Mouse (Mus musculus): ENCODE measurements around the gene Lcn2. TPM values are rescaled to one million over a fixed set of nuclear protein-coding genes. Genes with fewer than 3 reads are reported as not detected.
"Not testable (repeated sequence)": the region's sequence is repeated elsewhere in the genome, so short reads cannot be mapped to it uniquely, and the experiment has no call there.

Gene Lcn2
- polyA plus RNA-seq, 1 experiment: 1.0 TPM

- Histone ChIP-seq H3K27ac (ENCODE audit: insufficient read depth, low read length) (no peak overlapping the region), H3K27me3 (ENCODE audit: control insufficient read depth, insufficient read depth, low read length) (no peaks in the 10 kb centered on the region), H3K4me3 (replicated peaks; ENCODE audit: insufficient read depth, low read depth, low read length) (no peak overlapping the region), H3K4me1 (ENCODE audit: control insufficient read depth, insufficient read depth, low read length) (peaks cover 1% of the 10 kb centered on the region; the same call in 1 of the 2 replicates)
- 86% methylated on average over 13 of the region's 13 CpGs for WGBS
- TF ChIP-seq CTCF (IDR thresholded peaks at IDR 0.05; ENCODE audit: borderline replicate concordance, insufficient read depth, low read depth, low read length) (no peak), POLR2A (IDR thresholded peaks at IDR 0.05; ENCODE audit: borderline replicate concordance, insufficient read depth, low read length) (no peak)
- no peak for DNase-seq
Observed at GRCm38 (mm10) chr2:32375317-32375940, 12.6 kb downstream of the Lcn2 start.

GRCm38 (mm10) chr2:32374191-32374590, 13.9 kb downstream of the Lcn2 start:
- TF ChIP-seq CTCF (IDR thresholded peaks at IDR 0.05; ENCODE audit: borderline replicate concordance, insufficient read depth, low read depth, low read length) (no peak), POLR2A (IDR thresholded peaks at IDR 0.05; ENCODE audit: borderline replicate concordance, insufficient read depth, low read length) (no peak)
- 88% methylated on average over 10 of the region's 10 CpGs for WGBS
- Histone ChIP-seq H3K27me3 (ENCODE audit: control insufficient read depth, insufficient read depth, low read length) (no peaks in the 10 kb centered on the region), H3K27ac (ENCODE audit: insufficient read depth, low read length) (no peak overlapping the region), H3K4me1 (ENCODE audit: control insufficient read depth, insufficient read depth, low read length) (no peaks in the 10 kb centered on the region), H3K4me3 (replicated peaks; ENCODE audit: insufficient read depth, low read depth, low read length) (no peak overlapping the region)
- DNase-seq: no peak

- no peak for DNase-seq
- Histone ChIP-seq H3K4me1 (ENCODE audit: control insufficient read depth, insufficient read depth, low read length) (peaks cover 2% of the 10 kb centered on the region; the same call in 1 of the 2 replicates), H3K27ac (ENCODE audit: insufficient read depth, low read length) (no peak overlapping the region), H3K27me3 (ENCODE audit: control insufficient read depth, insufficient read depth, low read length) (no peaks in the 10 kb centered on the region), H3K4me3 (replicated peaks; ENCODE audit: insufficient read depth, low read depth, low read length) (no peak overlapping the region)
- WGBS: 93% methylated on average over 5 of the region's 5 CpGs
- no peak for TF ChIP-seq POLR2A (IDR thresholded peaks at IDR 0.05; ENCODE audit: borderline replicate concordance, insufficient read depth, low read length)
Observed at GRCm38 (mm10) chr2:32367315-32367714, 20.7 kb downstream of the Lcn2 start.

GRCm38 (mm10) chr2:32364121-32364520, 23.9 kb downstream of the Lcn2 start:
- Histone ChIP-seq H3K27me3 (ENCODE audit: control insufficient read depth, insufficient read depth, low read length) (no peaks in the 10 kb centered on the region), H3K4me1 (ENCODE audit: control insufficient read depth, insufficient read depth, low read length) (peaks cover 2% of the 10 kb centered on the region; the same call in 1 of the 2 replicates), H3K4me3 (replicated peaks; ENCODE audit: insufficient read depth, low read depth, low read length) (no peak overlapping the region), H3K27ac (ENCODE audit: insufficient read depth, low read length) (no peak overlapping the region)
- DNase-seq: no peak
- WGBS: 82% methylated on average over 8 of the region's 8 CpGs
- no peak for TF ChIP-seq CTCF (IDR thresholded peaks at IDR 0.05; ENCODE audit: borderline replicate concordance, insufficient read depth, low read depth, low read length)
- TF ChIP-seq POLR2A (IDR thresholded peaks at IDR 0.05; ENCODE audit: borderline replicate concordance, insufficient read depth, low read length): no peak

- H3K4me3 ChIP-seq (replicated peaks; ENCODE audit: insufficient read depth, low read depth, low read length): peak overlapping the region; percentile 78
- TF ChIP-seq POLR2A (IDR thresholded peaks at IDR 0.05; ENCODE audit: borderline replicate concordance, insufficient read depth, low read length): no peak
- DNase-seq: no peak
- WGBS: 4% methylated on average over 19 of the region's 19 CpGs
- peak overlapping the region; percentile 49; the same call in 1 of the 2 replicates for H3K27ac ChIP-seq (ENCODE audit: insufficient read depth, low read length)
- peaks cover 2% of the 10 kb centered on the region; the same call in 1 of the 2 replicates for H3K4me1 ChIP-seq (ENCODE audit: control insufficient read depth, insufficient read depth, low read length)
- no peaks in the 10 kb centered on the region for H3K27me3 ChIP-seq (ENCODE audit: control insufficient read depth, insufficient read depth, low read length)
Observed at GRCm38 (mm10) chr2:32363376-32364106, 24.5 kb downstream of the Lcn2 start.

- under 1% methylated on average over 53 of the region's 53 CpGs for WGBS
- H3K4me1 ChIP-seq (ENCODE audit: control insufficient read depth, insufficient read depth, low read length): peaks cover 2% of the 10 kb centered on the region; the same call in 1 of the 2 replicates
- H3K27me3 ChIP-seq (ENCODE audit: control insufficient read depth, insufficient read depth, low read length): no peaks in the 10 kb centered on the region
- peak; percentile 95 to 97 for DNase-seq
- peak overlapping the region; percentile 78 for H3K4me3 ChIP-seq (replicated peaks; ENCODE audit: insufficient read depth, low read depth, low read length)
- peak; percentile 65 for TF ChIP-seq POLR2A (IDR thresholded peaks at IDR 0.05; ENCODE audit: borderline replicate concordance, insufficient read depth, low read length)
- peak; percentile 83 for TF ChIP-seq CTCF (IDR thresholded peaks at IDR 0.05; ENCODE audit: borderline replicate concordance, insufficient read depth, low read depth, low read length)
- H3K27ac ChIP-seq (ENCODE audit: insufficient read depth, low read length): peak overlapping the region; percentile 86
Observed at GRCm38 (mm10) chr2:32362817-32363340, 25.2 kb downstream of the Lcn2 start.

GRCm38 (mm10) chr2:32362274-32362673, 25.8 kb downstream of the Lcn2 start:
- H3K27me3 ChIP-seq (ENCODE audit: control insufficient read depth, insufficient read depth, low read length); DNase-seq; H3K4me1 ChIP-seq (ENCODE audit: control insufficient read depth, insufficient read depth, low read length): not testable (repeated sequence)
- WGBS: 32% methylated on average over 5 of the region's 5 CpGs
- peak overlapping the region; percentile 78 for H3K4me3 ChIP-seq (replicated peaks; ENCODE audit: insufficient read depth, low read depth, low read length)
- H3K27ac ChIP-seq (ENCODE audit: insufficient read depth, low read length): 0 out of 2 replicates have a peak overlapping the region, but pooled peaks have one; percentile 86

GRCm38 (mm10) chr2:32361437-32361836, 26.6 kb downstream of the Lcn2 start:
- H3K27ac ChIP-seq (ENCODE audit: insufficient read depth, low read length): peak overlapping the region; percentile 99
- TF ChIP-seq CTCF (IDR thresholded peaks at IDR 0.05; ENCODE audit: borderline replicate concordance, insufficient read depth, low read depth, low read length) (peak; percentile 79), POLR2A (IDR thresholded peaks at IDR 0.05; ENCODE audit: borderline replicate concordance, insufficient read depth, low read length) (peak; percentile 74)

More at GRCm38 (mm10) chr2:32361437-32361836, 26.6 kb downstream of the Lcn2 start:
- Histone ChIP-seq H3K4me3 (replicated peaks; ENCODE audit: insufficient read depth, low read depth, low read length) (peak overlapping the region; percentile 77), H3K4me1 (ENCODE audit: control insufficient read depth, insufficient read depth, low read length) (peaks cover 2% of the 10 kb centered on the region; the same call in 1 of the 2 replicates), H3K27me3 (ENCODE audit: control insufficient read depth, insufficient read depth, low read length) (no peaks in the 10 kb centered on the region)
- WGBS: 1% methylated on average over 24 of the region's 24 CpGs
- peak; percentile 89 to 90 for DNase-seq

Measured in cerebellum, adult 2 months (tissue).